Mouse (Mus musculus) left cerebral cortex, postnatal 36 days (tissue): ENCODE results near the gene Tmprss11c. TPM values are rescaled to one million over a fixed set of nuclear protein-coding genes. Genes with fewer than 3 reads are reported as not detected.
"Not testable (repeated sequence)": the region's sequence is repeated elsewhere in the genome, so short reads cannot be mapped to it uniquely, and the experiment has no call there.

Experiments used
- DNase-seq, 2 experiments: peaks; one replicate each; pipeline ENCODE4 v3.0.0; 2021 to 2022; ENCODE audit warnings: low spot score in 2 of 2, mixed read lengths in 1 of 2
- intact Hi-C: fragments of 180-260 bp; cut with DNase I; formaldehyde crosslinking; loops from one replicate; pipeline ENCODE4 v1.15.1; 2025
- total RNA-seq, 2 experiments: library from RNA; stranded (reverse); gene quantifications; 2 replicates each; pipeline ENCODE4 v1.2.3; 2021

Tmprss11c gene
- total RNA-seq: not detected

DNA sequence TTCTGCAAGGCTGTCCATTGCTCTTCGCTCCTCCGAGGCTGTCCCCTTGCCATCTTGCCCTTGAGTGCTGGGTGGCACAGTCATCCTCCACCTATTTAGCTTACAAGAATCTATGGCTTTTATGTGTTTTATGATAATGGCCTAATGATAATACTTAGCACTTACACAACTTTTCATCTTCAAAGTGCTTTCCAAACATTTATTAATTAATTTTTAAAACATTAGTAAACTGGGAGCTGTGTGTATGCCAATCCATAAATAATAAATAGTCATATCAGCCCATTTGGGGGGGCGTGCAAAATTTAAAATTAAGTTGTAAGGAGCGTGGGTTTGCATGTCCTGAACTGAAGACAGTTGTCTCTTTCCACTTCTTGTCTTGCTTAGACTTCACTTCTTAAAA is at the start of gene Tmprss11c:
TSS of gene Tmprss11c (minus strand) at position 101 of the 400 bp plus-strand sequence.
- intact Hi-C loops: no loop called here
- no peak for DNase-seq

DNA sequence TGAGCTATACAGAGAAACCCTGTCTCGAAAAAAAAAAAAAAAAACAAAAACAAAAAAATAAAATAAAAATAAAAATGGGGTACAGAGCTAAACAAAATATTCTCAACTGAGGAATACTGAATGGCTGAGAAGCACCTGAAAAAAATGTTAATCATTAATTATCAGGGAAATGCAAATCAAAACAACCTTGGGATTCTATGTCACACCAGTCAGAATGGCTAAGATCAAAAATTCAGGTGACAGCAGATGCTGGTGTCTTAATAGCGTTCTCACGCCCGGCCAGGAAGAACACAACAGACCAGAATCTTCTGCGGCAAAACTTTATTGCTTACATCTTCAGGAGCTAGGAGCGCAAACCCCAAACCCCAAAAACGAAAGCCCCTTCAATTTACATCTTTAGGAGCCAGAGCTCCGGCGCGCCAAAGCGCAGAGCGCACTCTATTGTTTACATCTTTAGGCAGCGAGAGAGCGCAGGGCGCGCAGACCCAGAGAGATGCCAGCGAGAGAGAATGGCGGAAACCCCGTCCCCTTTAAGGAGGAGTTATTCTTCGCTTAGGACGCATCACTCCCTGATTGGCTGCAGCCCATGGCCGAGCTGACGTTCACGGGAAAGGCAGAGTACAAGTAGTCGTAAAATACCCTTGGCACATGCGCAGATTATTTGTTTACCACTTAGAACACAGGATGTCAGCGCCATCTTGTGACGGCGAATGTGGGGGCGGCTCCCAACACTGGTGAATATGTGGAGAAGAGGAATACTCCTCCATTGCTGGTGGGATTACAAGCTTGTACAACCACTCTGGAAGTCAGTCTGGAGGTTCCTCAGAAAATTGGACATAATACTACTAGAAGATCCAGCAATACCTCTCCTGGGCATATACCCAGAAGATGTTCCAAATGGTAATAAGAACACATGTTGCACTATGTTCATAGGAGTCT is 29.2 kb upstream of the Tmprss11c start:
- DNase-seq, intact Hi-C loops: not testable (repeated sequence)

DNA sequence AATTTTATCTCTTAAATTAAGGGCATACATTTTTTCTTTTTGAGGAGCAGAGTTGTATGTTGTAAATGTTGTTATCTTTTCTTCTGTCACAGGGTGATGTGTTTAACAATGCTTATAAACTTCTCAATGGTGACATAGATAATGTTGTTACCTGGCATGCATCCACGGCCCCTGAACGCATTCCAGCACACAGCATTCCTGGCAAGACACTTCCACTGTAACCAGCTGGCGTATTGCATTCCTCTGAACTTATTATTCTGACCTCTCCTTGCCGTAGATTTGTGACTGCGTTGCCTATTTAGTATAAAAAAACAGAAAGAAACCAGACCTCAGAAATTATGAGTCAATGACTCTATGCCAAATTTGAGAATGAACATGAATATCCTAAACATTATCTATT is 17.0 kb upstream of the Tmprss11c start:
- intact Hi-C loops: no loop called here
- DNase-seq: no peak

DNA sequence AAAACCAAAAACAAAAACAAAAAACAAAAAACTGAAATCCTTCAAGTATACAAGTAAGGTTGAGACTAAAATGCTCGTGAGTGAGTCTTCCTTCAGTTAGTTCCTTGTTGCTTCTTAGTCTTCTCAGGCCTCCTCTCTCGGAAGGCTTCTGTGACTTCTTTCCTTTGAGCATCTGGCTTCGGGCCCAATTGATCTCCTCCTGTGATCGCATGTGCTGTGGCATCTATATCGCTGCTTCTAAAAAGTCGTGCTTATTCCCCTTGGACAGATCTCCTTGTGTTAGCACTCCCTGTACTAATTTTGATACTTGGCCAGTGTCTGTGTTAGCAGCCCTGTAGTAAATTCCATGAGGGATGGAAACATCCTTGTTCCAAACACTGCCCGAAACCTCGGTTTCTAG is 14.8 kb upstream of the Tmprss11c start:
- intact Hi-C loops: no loop called here
- no peak for DNase-seq

DNA sequence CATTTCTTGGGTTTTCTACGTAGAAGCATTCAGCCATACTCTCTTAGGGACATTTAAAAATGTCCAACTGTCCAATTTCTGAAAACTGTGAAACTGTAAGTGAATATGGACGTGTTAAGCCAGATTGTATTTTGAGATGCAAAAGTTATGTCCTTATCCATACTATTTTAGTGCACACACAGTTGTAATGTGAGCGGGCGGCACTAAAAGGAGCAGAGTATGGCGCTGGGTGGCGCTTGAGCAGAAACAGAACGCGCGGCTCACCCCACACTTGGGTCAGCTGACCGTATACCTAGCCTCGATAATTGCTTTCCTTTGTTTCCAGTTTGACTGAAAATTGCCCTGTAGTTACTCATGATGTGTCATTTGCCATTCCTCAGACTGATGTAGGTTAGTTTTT is 42.5 kb downstream of the Tmprss11c start:
- no peak for DNase-seq
- intact Hi-C loops: no loop called here

DNA sequence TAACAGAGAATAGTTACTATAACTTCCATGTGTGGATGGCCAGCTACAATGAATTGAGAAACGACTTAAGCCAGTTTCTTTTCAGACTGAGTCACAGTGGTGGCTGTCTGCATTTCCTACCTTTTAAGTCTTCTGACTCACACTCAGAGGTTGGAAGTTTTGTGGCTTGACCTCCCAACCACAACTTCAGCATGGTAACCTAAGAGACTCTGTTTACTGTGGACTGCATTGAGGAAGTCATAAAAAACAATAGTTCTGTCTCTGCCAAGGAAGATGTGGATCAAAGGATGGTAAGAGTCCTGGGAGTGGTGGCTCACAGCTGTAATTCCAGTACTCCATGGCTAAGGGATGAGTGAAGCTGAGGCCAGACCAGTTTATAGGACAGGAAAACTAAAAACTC is 44.2 kb downstream of the Tmprss11c start:
- no peak for DNase-seq
- intact Hi-C loops: no loop called here

DNA sequence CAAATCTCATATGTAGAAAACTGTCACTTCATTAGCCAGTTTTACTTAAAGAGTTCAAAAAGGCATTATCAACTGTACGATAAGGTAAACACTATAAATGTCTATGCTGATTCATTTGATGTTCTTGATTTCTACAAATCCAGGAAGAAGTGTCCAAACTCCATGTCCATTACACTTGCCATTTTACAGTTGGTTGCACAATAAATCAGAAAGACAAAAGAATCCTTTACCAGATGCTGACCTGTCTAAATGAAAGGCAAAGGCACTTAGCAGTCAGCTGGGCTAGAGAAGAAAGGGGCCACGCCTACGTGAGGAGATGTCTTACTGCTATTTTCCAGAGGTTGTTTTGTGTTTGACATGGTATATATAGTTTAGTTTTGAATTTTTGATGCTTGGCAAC is 44.8 kb downstream of the Tmprss11c start:
- intact Hi-C loops: no loop called here
- no peak for DNase-seq

DNA sequence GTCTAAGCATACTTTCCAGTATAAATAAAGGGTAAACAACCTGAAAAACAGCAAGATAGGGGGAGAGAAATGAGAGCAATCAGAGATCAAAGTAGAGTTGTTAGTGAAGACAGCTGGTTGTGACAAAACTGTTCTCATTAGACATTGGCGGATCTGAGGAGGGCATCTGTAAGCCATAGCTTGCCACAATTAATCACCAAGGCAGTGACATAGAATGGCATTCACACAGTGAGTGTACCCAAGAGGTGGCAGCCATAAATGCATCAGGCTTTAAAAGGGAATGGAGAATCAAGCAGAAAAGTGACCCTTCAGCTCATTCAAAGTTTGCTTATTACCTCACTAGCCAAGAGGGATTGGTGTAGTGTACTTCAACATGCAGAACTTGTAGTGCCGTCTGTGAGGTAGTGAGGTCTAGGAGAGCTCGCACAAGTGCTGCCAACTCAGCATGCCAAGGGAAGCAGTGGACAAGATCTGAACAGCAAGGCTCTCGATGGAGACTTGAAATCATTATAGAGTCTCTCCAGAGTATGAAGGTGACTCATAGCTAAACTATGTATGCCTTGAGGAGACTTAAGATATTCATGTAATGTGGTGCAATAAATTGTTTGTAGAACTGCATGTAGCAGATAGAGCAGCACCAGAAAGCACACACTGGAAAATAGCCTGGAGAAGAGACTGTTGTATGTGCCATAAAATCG is 61.8 kb downstream of the Tmprss11c start:
- intact Hi-C loops: no loop called here
- no peak for DNase-seq

DNA sequence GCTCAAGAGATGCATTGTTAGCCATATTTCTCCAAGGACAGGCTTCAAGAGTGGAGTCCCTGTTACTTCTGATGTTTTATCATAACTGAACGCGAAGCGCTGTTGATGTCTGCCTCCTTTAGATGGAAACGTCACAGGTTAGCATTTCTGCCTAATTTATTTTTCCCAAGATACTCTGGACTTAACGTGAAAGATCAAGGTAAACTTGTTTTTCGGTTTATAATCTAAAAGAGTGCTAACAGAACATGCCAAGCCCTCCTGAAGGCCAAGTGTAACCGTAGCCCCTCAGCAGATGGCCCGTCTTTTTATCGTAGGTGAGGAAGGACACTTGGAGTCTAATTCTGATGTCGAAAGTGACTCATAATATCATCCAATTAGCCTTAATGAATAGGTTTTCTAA is 91.3 kb downstream of the Tmprss11c start, which contains the start of gene Gnrhr:
TSS of gene Gnrhr (minus strand) at position 101 of the 400 bp plus-strand sequence.
- intact Hi-C loops: no loop called here
- no peak for DNase-seq

DNA sequence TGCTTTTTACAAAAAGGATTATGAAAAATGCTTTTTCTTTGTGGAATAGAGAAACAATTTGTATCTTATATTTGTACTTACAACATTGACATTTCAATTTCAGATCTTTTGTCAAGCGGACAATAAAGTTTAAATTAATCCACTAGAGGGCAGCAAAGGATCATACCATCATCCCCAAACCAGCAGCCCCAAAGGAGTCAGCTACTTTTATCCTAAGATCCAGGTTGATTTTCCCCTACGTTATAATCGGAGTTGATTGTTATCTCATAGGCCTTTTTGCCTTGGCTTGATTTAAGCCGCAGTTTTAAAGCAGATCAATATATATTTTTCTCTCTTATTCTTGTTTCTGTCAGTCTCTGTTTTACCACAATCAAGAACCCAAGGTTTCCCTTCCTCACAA is 97.8 kb downstream of the Tmprss11c start:
- no peak for DNase-seq
- intact Hi-C loops: loop anchor here (5.0 kb wide), 1 partner anchor 221 kb away; no protein-coding TSS in a partner anchor

DNA sequence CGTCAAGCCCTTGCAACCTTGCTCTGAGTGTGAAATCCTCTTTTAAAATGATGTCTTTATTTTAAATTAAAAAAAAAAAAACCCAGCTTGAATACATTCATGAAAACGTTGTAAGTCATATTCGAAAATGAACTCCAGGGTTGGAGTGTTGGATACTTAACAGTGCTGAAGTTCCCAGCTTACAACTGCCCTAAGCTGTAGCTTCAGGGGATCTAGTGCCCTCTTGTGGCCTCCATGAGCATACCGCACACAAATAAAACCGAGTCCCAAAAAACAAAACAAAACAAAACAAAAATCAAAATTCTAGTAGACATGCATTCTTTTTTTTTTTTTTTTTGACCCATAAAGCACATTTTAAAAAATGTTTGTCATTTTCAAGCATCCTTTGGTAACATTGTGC is 98.3 kb downstream of the Tmprss11c start:
- intact Hi-C loops: loop anchor here (5.0 kb wide), 1 partner anchor 222 kb away; no protein-coding TSS in a partner anchor
- no peak for DNase-seq

DNA sequence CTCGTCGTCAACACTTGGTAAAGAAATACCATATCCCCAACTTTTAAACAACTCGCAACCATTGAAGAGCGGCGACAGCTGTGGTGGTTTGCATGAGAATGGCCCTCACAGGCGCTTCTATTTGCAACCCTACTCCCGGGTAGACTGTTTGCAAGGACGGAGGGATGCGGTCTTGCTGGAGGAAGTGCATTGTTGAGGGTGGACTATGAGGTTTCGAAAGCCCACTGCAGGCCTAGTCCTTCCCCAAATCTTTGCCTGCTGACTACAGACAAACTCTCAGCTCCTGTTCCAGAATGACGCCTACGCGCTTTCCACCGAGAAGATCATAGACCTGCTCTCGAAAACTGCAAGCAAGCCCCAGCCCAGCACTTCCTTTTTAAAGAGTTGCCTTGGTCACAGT is 98.8 kb downstream of the Tmprss11c start:
- intact Hi-C loops: loop anchor here (5.0 kb wide), 1 partner anchor 222 kb away; no protein-coding TSS in a partner anchor
- no peak for DNase-seq

DNA sequence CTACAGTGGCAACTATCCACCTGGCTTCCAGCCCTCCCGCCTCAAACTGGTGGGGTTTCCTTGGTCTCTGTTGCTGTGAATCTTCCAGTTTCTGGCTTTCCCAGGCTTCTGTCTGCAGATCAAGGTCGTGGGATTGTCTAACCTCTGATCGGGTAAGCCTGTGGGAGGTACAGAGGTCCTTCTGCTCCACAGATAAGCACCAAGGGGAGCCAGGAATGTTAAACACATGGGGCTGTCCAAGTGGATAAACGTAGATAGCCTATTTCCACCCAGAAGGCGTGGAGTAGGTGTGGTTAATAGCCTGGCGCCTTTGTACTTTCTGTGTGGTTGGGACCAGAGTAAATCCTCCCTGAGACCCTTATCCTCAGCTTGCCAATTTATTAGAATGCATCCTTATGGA is 101.7 kb downstream of the Tmprss11c start:
- DNase-seq: no peak
- intact Hi-C loops: no loop called here

Other genes with a start within 250 kb of the Tmprss11c start
- 10 to 100 TPM; 20.3 to 24.2 TPM for gene Cenpc1, start 223.7 kb downstream of the Tmprss11c start, total RNA-seq
- not detected for gene Stap1, start 217.6 kb downstream of the Tmprss11c start, total RNA-seq
- gene Uba6, start 116.5 kb downstream of the Tmprss11c start, total RNA-seq: 10 to 100 TPM; 19.0 to 24.9 TPM
- not detected for gene Gnrhr, start 91.4 kb downstream of the Tmprss11c start, total RNA-seq
- not detected for gene Tmprss11d, start 84.1 kb upstream of the Tmprss11c start, total RNA-seq
- under 1 TPM in 1 of 2 experiments, not detected in 1; 0.12 TPM for gene Tmprss11a, start 179.7 kb upstream of the Tmprss11c start, total RNA-seq
- not detected for gene Tmprss11g, start 229.3 kb upstream of the Tmprss11c start, total RNA-seq